Comparison of ENCODE assay signal across 10 mouse cellular contexts in genomic region chr8:111769296-111769695, GRCm38 (mm10). TPM values are rescaled to one million over a fixed set of nuclear protein-coding genes. Genes with fewer than 3 reads are reported as not detected.
DNase-seq lines count a peak whose midpoint lies in the region; ATAC-seq and TF ChIP-seq lines count a peak whose summit lies in the region.
"Had no signal": no experiment of that assay in that cellular context is flagged by ENCODE, and none has a peak within 500 bp of the region (broad histone marks: within the 10 kb centered on the region; RNA-seq: fewer than 3 reads in every experiment).

No protein-coding gene starts in this region.

- no peak overlapping the region for H3K9ac ChIP-seq in heart, embryonic 11.5 days (ENCODE audit: low read depth, low read length)
- H3K9ac ChIP-seq in midbrain, embryonic 12.5 days (replicated peaks), result no peak overlapping the region
- no peak overlapping the region for H3K9ac ChIP-seq in midbrain, postnatal 0 days (replicated peaks; ENCODE audit: low read length, poor library complexity, severe bottlenecking)
- no peak overlapping the region for H3K9ac ChIP-seq in stomach, postnatal 0 days (ENCODE audit: low read length)

- H3K4me1 ChIP-seq in heart, embryonic 11.5 days (ENCODE audit: control insufficient read depth, insufficient read depth, low read length), result peaks cover 25% of the 10 kb centered on the region
- peaks cover 7% of the 10 kb centered on the region for H3K4me1 ChIP-seq in midbrain, embryonic 12.5 days
- 0 out of 2 replicates have a peak, but pooled peaks cover 2% of the 10 kb centered on the region for H3K4me1 ChIP-seq in midbrain, postnatal 0 days (ENCODE audit: insufficient read depth, low read length)
- no peaks in the 10 kb centered on the region for H3K4me1 ChIP-seq in stomach, postnatal 0 days (replicated peaks; ENCODE audit: control insufficient read depth, insufficient read depth)
- peaks cover 24% of the 10 kb centered on the region for H3K4me1 ChIP-seq in cerebellum, adult 2 months (ENCODE audit: control insufficient read depth, insufficient read depth, low read length)

- TF ChIP-seq POLR2A in cerebellum, adult 2 months (IDR thresholded peaks at IDR 0.05; ENCODE audit: borderline replicate concordance, insufficient read depth, low read length), result no peak

- H3K27ac ChIP-seq in heart, embryonic 11.5 days (ENCODE audit: low read depth, low read length), result peak overlapping the region; percentile 22; the same call in 1 of the 2 replicates
- peak overlapping the region; percentile 49 for H3K27ac ChIP-seq in midbrain, embryonic 12.5 days (replicated peaks)
- H3K27ac ChIP-seq in midbrain, postnatal 0 days (ENCODE audit: low read depth, low read length), result no peak overlapping the region
- H3K27ac ChIP-seq in stomach, postnatal 0 days (replicated peaks), result 0 out of 2 replicates have a peak overlapping the region, but pooled peaks have one; percentile 13
- no peak overlapping the region for H3K27ac ChIP-seq in cerebellum, adult 2 months (ENCODE audit: insufficient read depth, low read length)

- peaks cover 5% of the 10 kb centered on the region for H3K36me3 ChIP-seq in heart, embryonic 11.5 days (ENCODE audit: control insufficient read depth, insufficient read depth, low read length)
- H3K36me3 ChIP-seq in midbrain, embryonic 12.5 days, result peaks cover 28% of the 10 kb centered on the region
- H3K36me3 ChIP-seq in midbrain, postnatal 0 days (ENCODE audit: insufficient read depth, low read length), result peaks cover 9% of the 10 kb centered on the region; the same call in 1 of the 2 replicates
- H3K36me3 ChIP-seq in stomach, postnatal 0 days (ENCODE audit: control insufficient read depth, insufficient read depth, low read length), result peaks cover 9% of the 10 kb centered on the region

- H3K4me2 ChIP-seq in heart, embryonic 11.5 days, result no peak overlapping the region
- H3K4me2 ChIP-seq in midbrain, embryonic 12.5 days (replicated peaks), result no peak overlapping the region
- no peak overlapping the region for H3K4me2 ChIP-seq in midbrain, postnatal 0 days (ENCODE audit: low read depth, low read length, poor library complexity, severe bottlenecking)
- no peak overlapping the region for H3K4me2 ChIP-seq in stomach, postnatal 0 days (replicated peaks; ENCODE audit: low read depth)

- H3K4me3 ChIP-seq in heart, embryonic 11.5 days (ENCODE audit: low read depth, low read length), result no peak overlapping the region
- no peak overlapping the region for H3K4me3 ChIP-seq in midbrain, embryonic 12.5 days
- H3K4me3 ChIP-seq in midbrain, postnatal 0 days (ENCODE audit: low read depth, low read length), result no peak overlapping the region
- no peak overlapping the region for H3K4me3 ChIP-seq in stomach, postnatal 0 days (ENCODE audit: low read depth, low read length)
- H3K4me3 ChIP-seq in cerebellum, adult 2 months (replicated peaks; ENCODE audit: insufficient read depth, low read depth, low read length), result no peak overlapping the region

- no peaks in the 10 kb centered on the region for H3K27me3 ChIP-seq in heart, embryonic 11.5 days (ENCODE audit: control insufficient read depth, insufficient read depth, low read length)
- H3K27me3 ChIP-seq in midbrain, embryonic 12.5 days, result no peaks in the 10 kb centered on the region
- H3K27me3 ChIP-seq in midbrain, postnatal 0 days (ENCODE audit: insufficient read depth, low read length), result no peaks in the 10 kb centered on the region
- H3K27me3 ChIP-seq in stomach, postnatal 0 days (ENCODE audit: control insufficient read depth, insufficient read depth, low read length), result no peaks in the 10 kb centered on the region
- H3K27me3 ChIP-seq in cerebellum, adult 2 months (ENCODE audit: control insufficient read depth, insufficient read depth, low read length), result no peaks in the 10 kb centered on the region

- ATAC-seq in heart, embryonic 11.5 days (replicated peaks; ENCODE audit: insufficient number of reproducible peaks, low FRiP score, low TSS enrichment), result no peak
- ATAC-seq in midbrain, embryonic 12.5 days (ENCODE audit: low FRiP score, low read depth), result no peak
- no peak for ATAC-seq in midbrain, postnatal 0 days (ENCODE audit: low FRiP score)
- ATAC-seq in stomach, postnatal 0 days (ENCODE audit: low FRiP score, low TSS enrichment), result no peak
- ATAC-seq in inflammation-experienced regulatory T-cells, adult 6 months, result no peak

- TF ChIP-seq EP300 in stomach, postnatal 0 days (optimal IDR thresholded peaks at IDR 0.05), result no peak

- TF ChIP-seq CTCF in midbrain, postnatal 0 days (IDR thresholded peaks at IDR 0.05), result no peak
- TF ChIP-seq CTCF in stomach, postnatal 0 days (IDR thresholded peaks at IDR 0.05; ENCODE audit: low read depth), result no peak
- no peak for TF ChIP-seq CTCF in cerebellum, adult 2 months (IDR thresholded peaks at IDR 0.05; ENCODE audit: borderline replicate concordance, insufficient read depth, low read depth, low read length)

- no peaks in the 10 kb centered on the region for H3K9me3 ChIP-seq in heart, embryonic 11.5 days (replicated peaks; ENCODE audit: control insufficient read depth, low read length)
- H3K9me3 ChIP-seq in midbrain, embryonic 12.5 days, result no peaks in the 10 kb centered on the region
- no peaks in the 10 kb centered on the region for H3K9me3 ChIP-seq in midbrain, postnatal 0 days (ENCODE audit: low read length)
- H3K9me3 ChIP-seq in stomach, postnatal 0 days (ENCODE audit: control insufficient read depth, low read length), result no peaks in the 10 kb centered on the region

- WGBS in heart, embryonic 11.5 days (ENCODE audit: insufficient replicate concordance), result 69% methylated on average over 15 of the region's 15 CpGs
- 54% methylated on average over 14 of the region's 15 CpGs for WGBS in midbrain, embryonic 12.5 days
- WGBS in midbrain, postnatal 0 days, result 50% methylated on average over 15 of the region's 15 CpGs
- 68% methylated on average over 15 of the region's 15 CpGs for WGBS in stomach, postnatal 0 days
- WGBS in cerebellum, adult 2 months, result 67% methylated on average over 15 of the region's 15 CpGs

- DNase-seq in heart, adult 8-10 months (ENCODE audit: low spot score), result no peak
- DNase-seq in midbrain, postnatal 0 days (ENCODE audit: low spot score), result no peak
- peak; percentile 29 for DNase-seq in induced T-regulatory cell, adult 2 months (ENCODE audit: low read depth)
- DNase-seq in stomach, postnatal 0 days (ENCODE audit: low spot score), result no peak
- no peak for DNase-seq in cerebellum, adult 2 months
- DNase-seq: B cell, adult 2 months; thymus, adult 2 months had no signal

RNA-seq across cellular contexts. Expression of gene Bcar1, which starts 25.7 kb away (rescaled TPM):
- polyA plus RNA-seq in heart, embryonic 11.5 days (2014; fragmentation: Nextera tagmentation; extraction: Ambion mirVana), result 46.6 and 53.8 TPM in 2 replicates
- 10 to 100 TPM; 18.5 to 21.8 (median 19.5) TPM for total RNA-seq in heart, adult 8-10 months (2022)
- polyA plus RNA-seq in midbrain, embryonic 12.5 days (2016; fragmentation: Nextera tagmentation; extraction: Ambion mirVana), result 52.4 and 53.8 TPM in 2 replicates
- 62.3 and 72.8 TPM in 2 replicates for total RNA-seq in midbrain, postnatal 0 days (2014; rRNA removed)
- 38.3 and 44.3 TPM in 2 replicates for polyA plus RNA-seq in midbrain, postnatal 0 days (2015; fragmentation: Nextera tagmentation; extraction: Ambion mirVana)
- polyA plus RNA-seq in stomach, postnatal 0 days (2015; fragmentation: Nextera tagmentation; extraction: Ambion mirVana), result 22.6 and 27.4 TPM in 2 replicates
- polyA plus RNA-seq in inflammation-experienced regulatory T-cells, adult 6 months (2017; shearing (Covaris generic)), result under 1 TPM in 2 of 3 experiments, not detected in 1; 0.17 to 0.25 TPM
- 129 and 146 TPM in 2 replicates for polyA plus RNA-seq in cerebellum, adult 2 months (2012; rRNA removed)

Comparison
In these comparisons a context has a peak if more than half of its experiments do, and no peak if none do; other contexts are left out.
1. H3K27ac ChIP-seq: peak in heart, embryonic 11.5 days (single experiment), midbrain, embryonic 12.5 days (single experiment) and stomach, postnatal 0 days (single experiment); none in midbrain, postnatal 0 days (single experiment) and cerebellum, adult 2 months (single experiment).
2. RNA of gene Bcar1, which starts 25.7 kb away (polyA plus RNA-seq): 129 to 146 TPM in cerebellum, adult 2 months, 52.4 to 53.8 TPM in midbrain, embryonic 12.5 days, 46.6 to 53.8 TPM in heart, embryonic 11.5 days, 38.3 to 44.3 TPM in midbrain, postnatal 0 days and 22.6 to 27.4 TPM in stomach, postnatal 0 days; 0.17 to 0.25 TPM in inflammation-experienced regulatory T-cells, adult 6 months; every median in the first group is over 10 times any median in the second.